Mouse (Mus musculus): ENCODE results near the gene Gm4969.

The Gm4969 gene

GRCm38 (mm10) chr7:19136673-19137334, 18.6 kb upstream of the Gm4969 start:
- no peak for DNase-seq (ENCODE audit: low spot score)

- no peak for DNase-seq (ENCODE audit: low spot score)
These were observed 18.0 kb upstream of the Gm4969 start for GRCm38 (mm10) chr7:19136168-19136567.

GRCm38 (mm10) chr7:19131324-19131848, 13.2 kb upstream of the Gm4969 start:
- peak; percentile 98 for DNase-seq (ENCODE audit: low spot score)

GRCm38 (mm10) chr7:19130657-19131056, 12.5 kb upstream of the Gm4969 start:
- DNase-seq (ENCODE audit: low spot score): no peak

- DNase-seq (ENCODE audit: low spot score): no peak
These were observed 11.2 kb upstream of the Gm4969 start for GRCm38 (mm10) chr7:19129396-19129795.

- DNase-seq (ENCODE audit: low spot score): no peak
These were observed 9.6 kb upstream of the Gm4969 start for GRCm38 (mm10) chr7:19127744-19128143.

DNA sequence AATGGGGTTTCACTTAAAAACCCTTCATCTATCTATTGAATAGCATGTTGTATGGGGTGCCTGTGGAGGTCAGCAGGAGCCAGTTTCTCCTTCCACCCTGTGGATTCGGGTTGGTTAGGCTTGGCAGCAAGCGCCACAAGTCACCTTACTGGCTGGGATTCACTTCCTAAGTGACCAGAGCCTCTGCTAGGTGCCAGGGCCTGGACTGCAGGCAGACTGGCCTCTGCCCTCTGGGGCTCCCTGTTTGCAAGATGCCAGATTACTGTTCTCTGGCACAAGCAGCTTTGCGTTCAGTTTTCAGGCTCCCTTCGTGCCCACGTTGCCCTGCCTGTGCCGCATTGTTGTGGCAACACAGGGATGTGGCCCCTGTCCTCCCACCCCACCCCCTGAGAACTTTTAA, 6.5 kb upstream of the Gm4969 start:
- no peak for DNase-seq (ENCODE audit: low spot score)

DNA sequence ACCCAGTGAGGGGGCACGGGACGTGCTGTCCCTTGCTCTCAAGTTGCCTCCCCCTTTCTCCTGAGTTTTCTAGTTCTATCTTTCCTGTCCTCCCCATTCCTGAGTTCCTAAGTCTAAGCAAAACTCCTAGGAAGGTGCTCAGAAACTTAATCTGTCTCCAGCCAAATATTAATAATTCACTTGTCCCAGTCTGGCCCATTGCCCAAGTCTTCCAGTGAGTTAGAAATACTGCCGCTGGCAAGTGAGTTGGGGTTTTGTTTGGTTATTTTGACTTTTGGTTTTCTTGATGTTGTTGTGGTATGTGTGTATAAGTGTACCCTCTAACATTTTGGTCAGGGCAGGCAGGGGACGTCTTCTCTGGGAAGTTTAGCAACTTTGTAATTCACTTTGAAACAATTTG, 3.5 kb upstream of the Gm4969 start:
- no peak for DNase-seq (ENCODE audit: low spot score)

- DNase-seq (ENCODE audit: low spot score): peak; percentile 93
These were observed 1.7 kb upstream of the Gm4969 start, which contains the start of gene Fbxo46 for GRCm38 (mm10) chr7:19119631-19120429. TSS of gene Fbxo46 (plus strand) at chr7:19119859.

GRCm38 (mm10) chr7:19119083-19119482, 915 bp upstream of the Gm4969 start:
- DNase-seq (ENCODE audit: low spot score): no peak

- DNase-seq (ENCODE audit: low spot score): no peak
These were observed 8.6 kb downstream of the Gm4969 start for GRCm38 (mm10) chr7:19109565-19109964.

- DNase-seq (ENCODE audit: low spot score): no peak
These were observed 10.7 kb downstream of the Gm4969 start for GRCm38 (mm10) chr7:19107436-19107835.

GRCm38 (mm10) chr7:19104486-19104885, 13.7 kb downstream of the Gm4969 start:
- no peak for DNase-seq (ENCODE audit: low spot score)

DNA sequence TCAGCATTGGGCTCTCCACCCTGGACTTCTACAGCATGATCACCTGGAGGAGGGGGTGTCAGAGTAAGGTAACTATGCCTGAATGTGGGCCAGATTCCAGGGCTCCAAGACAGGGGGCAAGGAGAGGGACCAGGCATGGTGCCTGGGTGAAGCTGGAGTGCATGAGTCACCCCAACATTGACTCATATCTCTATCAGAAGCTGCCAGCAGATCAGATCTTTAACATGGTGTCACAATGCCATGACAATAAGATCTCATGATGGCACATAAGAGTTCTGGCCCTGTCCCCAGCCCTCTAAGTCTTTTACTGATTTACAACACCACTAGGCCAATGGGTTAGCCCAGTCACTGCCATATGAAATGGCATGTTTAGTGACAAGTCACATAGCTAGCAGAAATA, 14.4 kb downstream of the Gm4969 start:
- no peak for DNase-seq (ENCODE audit: low spot score)

DNA sequence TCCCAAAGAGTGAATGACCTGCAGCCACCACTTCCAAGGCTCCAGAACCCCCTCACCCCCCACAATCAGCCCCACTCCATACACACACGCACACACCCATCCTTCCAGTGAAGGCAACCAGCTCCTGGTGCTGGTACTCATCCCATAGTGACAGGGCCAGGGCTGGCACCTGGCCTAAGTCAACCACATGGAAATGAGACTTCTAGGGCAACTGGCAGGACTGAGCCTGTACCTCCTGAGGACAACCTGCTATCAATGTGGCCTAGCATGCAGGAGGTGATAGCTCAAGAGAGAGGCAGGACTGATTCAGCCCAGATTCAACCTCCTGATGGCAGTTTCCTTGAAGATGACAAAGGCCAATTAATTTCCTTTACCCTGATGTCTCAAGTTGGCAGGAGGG, 17.9 kb downstream of the Gm4969 start:
- no peak for DNase-seq (ENCODE audit: low spot score)

DNA sequence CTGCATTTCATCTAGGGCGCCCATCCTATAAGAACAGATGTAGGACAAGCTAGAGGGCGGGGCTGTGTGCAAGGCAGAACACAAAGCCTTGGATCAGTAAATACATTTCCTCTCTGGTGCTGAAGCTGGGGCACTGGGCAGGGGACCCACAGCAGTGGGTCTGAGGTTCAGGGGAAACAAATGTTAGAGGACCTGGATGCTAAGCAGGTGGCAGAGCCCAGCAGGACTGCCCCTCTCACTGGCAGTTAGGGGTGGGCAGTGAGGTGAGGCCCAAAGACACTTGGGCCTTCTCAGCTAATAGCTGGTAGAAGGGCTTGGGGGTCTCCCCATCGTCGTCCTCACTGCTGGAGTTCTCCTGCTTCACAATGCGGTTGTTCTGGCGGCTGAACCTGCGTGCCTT, 19.4 kb downstream of the Gm4969 start:
- DNase-seq (ENCODE audit: low spot score): no peak

- DNase-seq (ENCODE audit: low spot score): no peak
These were observed 20.3 kb downstream of the Gm4969 start for GRCm38 (mm10) chr7:19097863-19098262.

DNA sequence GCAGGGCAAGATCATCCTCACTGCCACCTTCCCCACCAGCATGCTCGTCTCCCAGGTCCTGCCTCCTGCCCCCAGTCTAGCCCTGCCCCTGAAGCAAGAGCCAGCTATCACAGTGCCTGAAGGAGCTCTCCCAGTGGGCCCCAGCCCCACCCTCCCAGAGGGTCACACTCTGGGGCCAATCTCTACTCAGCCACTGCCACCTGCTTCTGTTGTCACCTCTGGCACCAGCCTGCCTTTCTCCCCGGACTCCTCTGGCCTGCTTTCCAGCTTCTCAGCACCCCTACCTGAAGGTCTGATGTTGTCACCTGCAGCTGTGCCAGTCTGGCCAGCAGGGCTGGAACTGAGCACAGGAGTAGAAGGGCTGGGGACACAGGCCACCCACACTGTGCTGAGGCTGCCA, 21.0 kb downstream of the Gm4969 start:
- DNase-seq (ENCODE audit: low spot score): no peak

GRCm38 (mm10) chr7:19096421-19096976, 21.7 kb downstream of the Gm4969 start:
- no peak for DNase-seq (ENCODE audit: low spot score)

DNA sequence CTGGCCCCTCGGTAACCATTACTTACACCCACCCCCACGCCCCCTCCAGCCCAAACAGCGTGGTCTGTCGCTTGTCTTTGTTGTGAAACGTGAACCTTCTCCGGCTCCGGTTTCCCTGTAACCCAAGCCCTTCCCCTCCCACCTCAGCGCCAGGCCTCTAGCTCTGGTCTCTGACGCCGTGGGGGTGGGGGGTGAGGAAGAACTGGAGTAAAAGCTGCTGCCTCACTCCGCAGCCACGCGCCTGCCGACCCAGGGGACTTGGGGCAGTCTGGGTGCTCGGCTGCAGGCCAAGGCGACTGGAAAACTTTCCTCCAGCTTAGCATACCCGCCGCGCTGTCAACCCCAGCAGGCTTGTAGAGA, 22.4 kb downstream of the Gm4969 start:
- peak; percentile 74 for DNase-seq (ENCODE audit: low spot score)

- DNase-seq (ENCODE audit: low spot score): no peak
These were observed 23.1 kb downstream of the Gm4969 start for GRCm38 (mm10) chr7:19094826-19095750.

DNA sequence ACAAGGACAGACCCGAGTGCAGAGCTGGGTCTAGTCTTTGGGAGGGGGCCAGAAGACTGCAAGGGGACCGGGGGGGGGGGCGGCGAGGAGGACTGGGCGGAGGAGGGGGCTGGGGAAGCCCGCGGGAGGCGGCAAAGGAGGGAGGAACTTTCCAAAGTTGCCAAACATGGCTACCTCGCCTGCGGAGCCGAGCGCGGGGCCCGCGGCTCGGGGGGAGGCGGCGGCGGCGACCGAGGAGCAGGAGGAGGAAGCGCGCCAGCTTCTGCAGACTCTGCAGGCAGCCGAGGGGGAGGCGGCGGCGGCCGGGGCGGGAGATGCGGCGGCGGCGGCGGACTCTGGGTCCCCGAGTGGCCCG, 23.7 kb downstream of the Gm4969 start, which contains the start of gene Six5:
Gene Six5 (plus strand): TSS at position 124 of the 355 bp plus-strand sequence.
- DNase-seq (ENCODE audit: low spot score): peak; percentile 56

Data from ovary, adult 18-20 months (tissue).